Mouse (Mus musculus) frontal cortex, postnatal 36 days (tissue): Measurements from ENCODE around the gene 0610040J01Rik.

Experiments used
- DNase-seq, 2 experiments: peaks; one replicate each; pipeline ENCODE4 v3.0.0; 2022; ENCODE audit warnings: low spot score in 2 of 2

0610040J01Rik gene

DNA sequence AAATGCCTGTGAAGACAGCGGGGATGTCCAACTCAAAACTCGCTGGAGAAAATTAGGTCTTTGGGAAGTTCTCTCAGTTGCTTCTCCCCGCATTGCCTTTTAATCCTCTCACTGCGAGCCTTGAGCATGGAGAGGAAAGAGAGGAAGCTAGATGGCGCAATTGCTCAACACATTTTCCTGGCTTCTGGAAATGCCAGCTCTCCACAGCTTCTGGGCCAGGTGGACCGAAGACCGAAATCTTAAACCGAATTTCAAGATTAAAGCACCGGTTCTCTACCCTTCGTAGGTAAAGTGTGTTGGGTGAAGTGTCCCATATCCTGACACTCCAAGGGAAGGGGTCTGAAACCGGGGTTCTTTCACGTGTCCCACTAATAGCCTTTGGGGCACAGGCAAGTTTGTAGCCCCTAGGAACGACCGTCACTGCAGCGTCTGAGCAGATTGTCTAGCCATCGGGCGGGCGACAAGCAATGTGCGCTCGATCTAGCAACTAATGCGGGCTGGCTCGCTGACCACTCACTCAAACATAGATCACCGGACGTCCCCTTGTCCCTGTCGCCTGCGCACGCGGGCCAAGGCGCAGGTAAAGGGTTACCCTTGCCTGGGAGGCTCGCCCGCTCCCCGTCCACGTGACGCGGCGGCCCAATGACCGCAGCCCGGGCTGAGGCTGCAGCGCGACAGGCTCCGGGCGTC, at the start of gene 0610040J01Rik:
Gene 0610040J01Rik (plus strand): TSS at position 545 of the 690 bp plus-strand sequence.
- DNase-seq, result peak; percentile 58 to 79

DNA sequence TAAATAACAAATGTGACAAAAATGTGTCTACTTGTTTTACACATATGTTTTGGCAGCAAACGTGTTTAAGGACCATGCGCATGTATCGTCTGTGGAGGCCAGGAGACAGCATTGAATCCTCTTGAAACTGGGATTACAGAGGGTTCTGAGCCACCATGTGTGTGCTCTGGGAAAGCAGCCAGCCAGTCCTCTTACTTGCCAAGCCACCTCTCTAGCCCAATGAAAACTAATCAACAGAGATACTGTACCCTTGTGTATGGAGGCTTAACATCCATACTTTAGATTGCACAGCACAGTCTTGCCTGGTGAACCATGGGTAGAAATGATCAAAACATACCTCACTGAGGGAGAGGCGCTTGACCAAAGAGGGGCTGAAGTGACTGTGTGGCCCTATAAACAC, 46.3 kb upstream of the 0610040J01Rik start:
- DNase-seq, result no peak

DNA sequence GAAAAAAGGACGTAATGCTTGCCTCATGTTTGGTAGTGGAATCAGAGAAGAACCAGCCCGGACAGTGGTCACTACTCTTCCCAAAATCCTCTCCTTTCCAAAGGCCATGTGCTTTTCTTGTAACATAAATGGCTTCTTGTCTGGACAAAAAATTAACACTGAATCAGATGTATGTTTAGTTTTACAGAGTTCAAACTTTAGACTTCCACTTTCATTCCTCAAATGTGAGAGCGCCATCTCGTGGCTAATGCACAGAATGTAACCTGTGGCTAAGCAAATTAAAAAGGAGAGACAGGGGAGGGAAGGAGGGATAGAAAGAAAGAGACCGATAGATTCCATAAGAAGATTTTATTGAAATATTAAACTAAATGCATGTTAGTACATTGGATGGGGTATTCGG, 45.4 kb upstream of the 0610040J01Rik start:
- DNase-seq, result peak; percentile 48 to 62

DNA sequence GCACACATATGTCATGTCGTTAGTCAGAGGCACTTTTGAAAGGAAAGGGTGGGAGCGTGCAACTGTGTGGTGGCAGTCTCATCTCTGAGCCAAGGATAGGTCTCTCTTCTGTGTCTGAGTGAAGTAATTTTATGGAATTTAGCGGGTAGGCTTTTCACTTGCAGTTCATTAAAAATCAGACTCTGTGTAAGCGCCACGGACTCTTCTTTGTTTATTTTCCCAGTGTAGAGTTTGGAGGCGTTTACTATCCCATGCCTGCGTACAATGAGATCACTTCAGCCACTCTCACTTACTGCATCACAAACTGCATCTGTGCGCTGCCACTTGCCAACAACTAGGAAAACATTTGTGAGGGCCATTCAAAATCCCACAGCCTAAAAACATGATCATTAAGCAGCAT, 44.7 kb upstream of the 0610040J01Rik start:
- DNase-seq, result peak in 1 of 2 experiments; percentile 17

DNA sequence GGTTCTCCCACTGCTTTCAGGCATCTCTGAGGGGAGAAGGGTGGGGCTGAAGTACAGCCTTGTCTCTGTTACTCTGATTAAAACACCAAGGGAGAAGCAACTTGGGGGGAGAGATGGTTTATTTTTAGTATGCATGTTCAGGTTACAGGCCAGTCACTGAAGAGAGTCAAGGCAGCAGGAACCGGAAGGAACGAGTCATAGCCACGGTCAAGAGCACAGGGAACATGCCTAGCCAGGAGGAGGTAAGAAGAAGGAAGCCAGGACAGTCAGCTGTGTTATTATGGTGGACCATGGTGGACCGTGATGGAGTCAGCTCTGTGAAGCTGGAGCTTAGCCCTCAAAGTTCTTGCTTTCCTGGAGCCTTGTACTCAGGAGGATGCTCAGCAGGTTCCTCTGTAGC, 43.9 kb upstream of the 0610040J01Rik start:
- DNase-seq, result no peak

DNA sequence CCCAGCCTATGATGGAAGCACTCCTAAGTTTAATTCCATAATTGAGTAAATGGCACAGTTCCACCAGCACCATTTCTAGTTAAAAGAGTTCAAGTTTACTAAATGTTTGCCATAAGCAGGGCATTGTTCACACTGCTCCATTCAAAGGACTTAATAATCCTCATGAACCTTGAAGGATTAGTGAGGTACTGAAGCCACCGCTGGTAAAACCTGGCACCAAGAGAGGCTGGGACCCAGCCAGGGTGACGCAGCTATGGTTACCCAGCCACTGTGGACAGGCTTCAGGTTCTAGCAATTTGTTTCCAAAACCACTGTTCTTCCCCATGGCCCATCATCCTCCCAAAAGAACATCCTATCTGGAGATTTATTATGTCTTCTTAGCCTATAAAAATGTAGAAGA, 39.2 kb upstream of the 0610040J01Rik start:
- no peak for DNase-seq

DNA sequence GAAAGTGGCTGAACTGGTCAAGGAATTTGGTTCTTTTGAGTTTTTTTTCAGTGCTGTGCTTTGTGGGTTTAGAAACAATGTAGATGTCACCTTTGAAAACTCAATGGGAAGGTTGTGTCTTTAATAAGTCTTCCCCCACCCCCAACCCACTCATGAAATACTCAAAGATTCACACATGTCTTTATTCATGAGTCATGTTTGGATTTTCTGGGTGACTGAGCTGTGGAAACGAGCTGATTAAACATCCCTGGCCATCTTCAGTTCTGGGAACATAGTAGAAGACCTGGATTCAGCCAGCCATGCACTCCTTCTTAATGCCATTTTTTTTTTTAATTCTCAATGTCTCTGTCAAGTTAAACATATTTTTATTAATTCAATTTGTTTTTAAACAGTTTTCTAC, 38.6 kb upstream of the 0610040J01Rik start:
- DNase-seq, result no peak

DNA sequence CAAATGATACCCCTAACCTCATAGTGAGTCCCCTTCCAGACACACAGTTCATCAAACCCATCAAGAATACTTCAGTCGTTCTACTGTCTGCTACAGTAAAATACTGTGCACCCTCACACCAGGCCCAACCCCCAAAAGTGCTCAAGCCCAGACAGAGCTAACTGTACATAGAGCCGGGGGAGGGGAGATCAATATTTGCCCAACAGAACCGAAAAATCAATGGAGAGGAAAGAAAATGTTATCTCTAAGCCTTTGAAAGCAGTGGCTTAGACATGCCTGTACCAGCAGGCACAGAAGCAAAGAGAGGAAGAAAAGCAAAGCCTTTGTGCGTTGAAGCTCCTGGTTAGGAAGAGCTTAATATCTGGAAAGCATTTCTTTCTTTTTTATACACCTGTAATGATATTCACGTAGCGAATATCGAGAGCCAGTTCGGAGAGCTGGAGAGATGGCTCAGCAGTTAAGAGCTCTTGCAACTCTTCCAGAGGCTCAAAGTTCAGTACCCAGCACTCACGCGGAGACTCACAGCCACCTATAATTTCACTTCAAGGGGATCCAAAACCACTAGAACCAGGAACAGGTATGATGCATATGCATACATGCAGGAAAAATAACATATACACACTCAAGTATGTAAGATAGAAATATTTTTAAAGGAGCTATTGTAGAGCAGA, 23.9 kb upstream of the 0610040J01Rik start:
- DNase-seq, result no peak

DNA sequence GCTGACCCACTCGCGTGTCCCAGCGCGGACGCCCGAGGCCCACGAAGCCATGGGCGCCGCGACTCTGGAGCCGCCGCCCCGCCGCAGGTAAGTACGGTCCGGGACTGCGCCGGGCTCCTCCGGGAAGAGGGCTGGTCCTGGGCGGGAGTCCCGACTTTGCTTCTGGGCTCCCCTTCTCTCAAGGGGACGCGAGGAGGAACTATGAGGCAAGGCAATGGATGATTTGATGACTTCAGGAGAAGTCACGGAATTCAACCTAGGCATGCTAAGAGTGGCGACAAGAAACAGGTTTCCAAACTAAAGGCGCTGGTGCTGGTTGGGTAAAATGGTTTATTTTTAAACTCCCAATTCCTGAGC, 324 bp downstream of the 0610040J01Rik start:
- DNase-seq, result no peak

DNA sequence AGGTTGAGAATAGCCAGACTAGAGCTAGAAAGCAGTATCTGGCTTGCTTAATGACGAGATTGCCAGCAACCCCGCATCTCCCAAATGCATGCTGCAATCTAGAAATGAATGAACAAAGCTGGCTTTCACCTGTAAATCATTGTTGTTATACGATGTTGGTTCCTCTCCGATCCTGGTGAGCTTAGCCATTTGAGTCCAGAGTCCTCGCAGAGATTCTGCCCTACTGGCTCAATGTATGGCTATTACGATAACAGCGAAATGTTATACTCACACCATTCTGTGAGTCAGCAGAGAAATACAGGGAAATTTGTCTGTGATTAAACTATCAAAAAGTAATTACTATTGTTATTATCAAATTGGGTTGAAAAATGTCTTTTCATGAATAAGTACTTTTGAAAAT, 4.5 kb downstream of the 0610040J01Rik start:
- DNase-seq, result no peak

DNA sequence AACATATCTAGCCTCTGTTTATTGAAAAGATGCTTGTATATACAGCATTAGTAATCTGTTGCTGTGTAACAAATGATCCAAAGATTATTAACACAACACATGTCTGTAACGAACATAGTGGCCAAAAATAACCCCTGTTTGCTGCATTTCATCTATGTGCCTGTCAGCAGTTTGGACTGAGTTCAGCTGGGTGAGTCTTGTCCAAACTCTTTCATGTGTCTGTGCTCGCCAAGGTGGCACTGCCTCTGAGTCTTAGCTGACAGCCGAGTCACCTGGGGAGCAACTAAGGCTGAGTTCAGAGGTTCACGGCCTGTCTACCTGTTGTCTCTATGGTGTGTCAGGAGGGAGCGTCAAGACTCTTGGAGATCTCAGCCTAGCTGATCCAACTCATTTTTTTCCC, 5.1 kb downstream of the 0610040J01Rik start:
- DNase-seq, result no peak

DNA sequence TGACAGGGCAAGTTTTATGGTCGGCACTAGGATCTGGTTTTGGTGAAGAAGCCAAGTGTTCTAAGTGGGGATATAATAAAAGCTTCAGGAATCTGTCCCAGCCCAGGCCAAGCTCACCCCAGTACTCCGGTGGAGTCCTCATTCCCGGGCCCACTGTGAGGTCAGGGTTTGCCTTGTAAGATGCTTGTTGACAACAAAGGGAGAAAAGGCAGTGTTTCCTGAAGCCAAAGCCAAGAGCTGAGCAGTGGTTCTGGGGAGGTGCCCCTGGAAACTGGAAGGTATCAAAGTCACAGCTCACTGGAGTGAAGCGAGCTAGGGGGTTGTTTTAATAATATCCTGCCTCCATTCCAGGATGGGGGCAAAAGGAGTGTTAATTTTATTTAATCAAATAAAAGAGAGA, 6.8 kb downstream of the 0610040J01Rik start:
- DNase-seq, result no peak

DNA sequence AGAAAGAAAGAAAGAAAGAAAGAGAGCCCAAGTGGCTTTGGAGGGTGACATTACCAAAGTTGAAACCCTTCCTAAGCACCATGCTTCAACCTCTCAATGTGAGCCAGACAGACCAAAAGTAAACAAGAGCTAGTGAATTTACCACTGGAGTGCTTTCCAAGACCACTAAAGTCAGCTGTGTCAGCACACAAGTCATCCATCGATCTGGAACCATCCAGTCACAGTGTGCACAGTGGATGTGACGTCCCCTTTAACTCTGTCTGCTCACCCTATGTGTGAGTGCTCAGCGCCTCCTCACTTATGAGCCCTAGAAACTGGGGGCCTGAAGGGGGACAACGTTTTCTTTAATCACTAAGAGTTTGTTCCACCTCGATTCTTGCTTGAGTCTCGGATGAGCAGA, 7.4 kb downstream of the 0610040J01Rik start:
- no peak for DNase-seq

DNA sequence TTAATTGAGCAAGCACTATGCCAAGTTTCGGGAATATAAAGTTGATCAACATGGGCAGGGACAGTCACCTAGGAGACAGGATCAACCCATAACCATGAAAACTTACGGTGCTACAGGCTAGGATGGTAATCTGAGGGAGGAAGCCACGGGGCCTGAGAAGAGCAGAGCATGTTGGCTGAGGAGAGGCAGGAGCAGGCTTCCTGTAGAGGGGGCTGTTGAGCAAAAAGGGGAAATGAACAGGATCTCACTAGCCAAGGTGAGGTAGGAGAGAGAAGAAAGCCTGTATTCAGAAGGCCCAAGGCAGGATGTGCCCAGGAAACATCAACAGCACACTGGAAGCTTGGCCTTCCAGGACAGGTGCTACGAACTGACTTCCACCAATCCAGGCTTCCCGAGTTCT, 9.0 kb downstream of the 0610040J01Rik start:
- DNase-seq, result no peak

DNA sequence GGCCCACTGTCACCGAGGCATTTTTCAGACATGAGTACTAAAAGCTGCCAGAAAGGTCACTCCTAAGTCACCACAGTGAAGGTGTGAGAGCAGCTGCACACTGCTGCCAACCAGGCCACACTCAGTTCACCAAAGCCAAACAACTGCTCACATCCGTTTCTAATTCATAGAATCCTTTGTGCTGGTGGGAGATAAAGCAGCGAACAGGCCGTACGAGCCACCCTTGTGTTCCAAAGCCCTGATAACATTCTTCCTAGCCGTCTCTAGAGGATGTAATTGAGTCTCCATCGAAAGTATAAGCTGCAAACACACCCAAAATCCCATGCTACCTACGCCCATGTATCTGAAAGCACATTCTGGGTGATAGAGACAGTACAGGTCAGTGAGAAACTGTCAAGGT, 9.7 kb downstream of the 0610040J01Rik start:
- no peak for DNase-seq

DNA sequence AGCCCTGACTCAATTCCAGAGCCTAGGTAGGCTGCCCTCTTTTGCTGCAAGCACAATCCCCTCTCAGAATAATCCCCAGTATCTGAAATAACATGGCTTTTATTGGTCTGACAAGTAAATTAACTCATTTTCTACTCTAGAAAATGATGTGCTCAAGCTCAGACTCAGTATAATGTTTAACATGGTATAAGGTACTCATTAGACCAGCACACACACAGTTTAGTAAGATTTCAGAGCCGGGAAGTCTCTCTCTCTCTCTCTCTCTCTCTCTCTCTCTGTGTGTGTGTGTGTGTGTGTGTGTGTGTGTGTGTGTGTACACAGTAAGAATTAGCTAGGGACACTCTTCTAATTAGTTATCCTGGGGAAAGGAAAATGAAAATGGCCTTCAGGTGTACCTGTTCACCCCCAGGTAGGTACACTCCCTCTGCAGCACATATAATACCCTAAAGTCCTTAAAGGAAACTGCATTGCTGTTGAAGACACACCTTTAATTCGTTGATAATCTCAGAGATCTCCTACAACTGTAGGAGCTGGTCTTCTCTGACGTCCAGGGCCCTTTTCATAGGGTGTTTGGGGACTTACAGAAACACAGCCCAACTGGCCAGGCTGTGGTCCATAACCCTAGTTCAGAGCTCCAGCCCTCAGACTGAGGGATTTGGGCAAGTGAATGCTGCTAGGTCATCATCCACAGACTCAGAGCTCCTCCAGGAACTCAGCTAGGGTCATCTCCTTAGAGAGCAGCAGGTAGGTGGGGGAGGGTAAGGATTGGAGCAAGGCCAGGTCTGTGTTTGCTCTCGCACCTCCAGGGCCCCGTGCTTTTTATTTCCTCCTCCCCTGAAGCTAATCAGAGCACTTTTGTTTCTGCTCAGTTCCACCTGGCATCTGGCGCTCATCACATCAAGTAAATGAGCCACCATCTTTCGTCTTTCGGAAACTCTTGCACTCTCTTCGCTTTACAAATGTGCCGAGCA, 11.5 kb downstream of the 0610040J01Rik start:
- DNase-seq, result no peak

DNA sequence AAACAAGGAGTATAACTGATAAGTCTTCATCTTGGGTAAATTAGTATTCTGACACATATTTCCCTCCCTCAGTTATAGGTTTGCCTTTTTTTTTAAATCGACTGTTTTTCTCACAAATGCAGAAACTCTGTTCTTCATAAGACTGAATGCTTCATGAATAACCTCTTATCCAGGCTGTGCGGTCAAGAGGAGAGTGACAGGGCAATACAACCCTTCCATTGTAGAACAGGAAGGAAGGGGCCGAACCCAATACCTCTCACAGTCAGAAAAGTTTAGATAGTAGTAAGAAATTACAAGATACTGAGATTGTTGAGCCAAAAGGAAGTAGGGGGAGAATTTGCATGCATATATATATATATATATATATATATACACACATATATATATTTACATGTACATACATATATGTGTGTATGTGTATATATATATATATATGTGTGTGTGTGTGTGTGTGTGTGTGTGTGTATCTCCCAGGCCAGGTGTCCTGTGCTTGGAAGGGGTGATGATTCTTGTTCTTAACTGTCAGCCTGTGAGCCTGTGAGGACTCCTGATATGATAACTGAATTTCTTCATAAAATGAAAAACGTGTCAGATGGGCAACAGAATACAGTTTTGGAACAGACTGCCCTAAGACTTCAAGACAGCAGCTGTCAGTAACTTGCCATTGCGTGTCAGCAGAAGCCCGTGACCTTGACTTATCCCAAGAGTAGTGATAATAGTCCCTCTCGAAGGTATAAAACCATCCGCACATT, 12.6 kb downstream of the 0610040J01Rik start:
- DNase-seq, result no peak

DNA sequence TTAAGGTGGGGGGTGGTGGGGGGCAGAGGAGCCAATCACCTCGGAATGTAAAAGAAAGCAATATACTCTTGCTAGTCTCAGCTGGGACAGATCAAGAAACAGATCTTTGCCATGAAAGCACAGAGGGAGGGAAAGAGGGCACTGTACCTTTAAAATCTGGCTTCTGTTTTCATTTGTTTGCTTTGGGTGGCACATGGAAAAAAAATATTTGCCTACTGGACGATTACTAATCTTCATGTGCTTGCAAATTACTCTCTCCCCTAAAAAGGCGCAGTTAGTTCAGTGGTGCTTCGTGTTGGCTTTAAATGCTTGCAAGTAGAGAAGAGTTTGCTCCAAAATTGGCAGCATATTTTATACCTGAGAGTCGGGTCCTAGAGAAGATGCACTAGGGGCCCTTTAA, 13.7 kb downstream of the 0610040J01Rik start:
- no peak for DNase-seq

DNA sequence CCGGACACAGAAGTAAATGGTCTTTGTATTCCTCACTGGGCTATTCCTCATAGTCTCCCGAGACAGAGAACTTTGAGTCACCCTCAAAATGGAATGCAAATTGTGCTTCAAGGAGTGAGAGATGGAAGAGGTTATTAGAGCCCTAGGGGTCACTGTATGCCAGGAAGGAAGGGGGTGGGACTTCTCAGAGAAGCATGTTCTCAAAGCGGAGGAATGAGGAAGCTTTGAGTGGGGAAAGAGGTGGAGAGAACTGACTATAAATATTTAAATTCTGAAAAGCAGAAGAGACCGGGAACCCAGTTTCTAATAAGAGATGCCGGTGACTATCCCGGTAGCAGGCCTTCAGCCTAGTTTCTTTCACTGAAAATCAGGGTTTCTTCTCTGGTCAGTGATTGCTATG, 14.8 kb downstream of the 0610040J01Rik start:
- DNase-seq, result no peak

DNA sequence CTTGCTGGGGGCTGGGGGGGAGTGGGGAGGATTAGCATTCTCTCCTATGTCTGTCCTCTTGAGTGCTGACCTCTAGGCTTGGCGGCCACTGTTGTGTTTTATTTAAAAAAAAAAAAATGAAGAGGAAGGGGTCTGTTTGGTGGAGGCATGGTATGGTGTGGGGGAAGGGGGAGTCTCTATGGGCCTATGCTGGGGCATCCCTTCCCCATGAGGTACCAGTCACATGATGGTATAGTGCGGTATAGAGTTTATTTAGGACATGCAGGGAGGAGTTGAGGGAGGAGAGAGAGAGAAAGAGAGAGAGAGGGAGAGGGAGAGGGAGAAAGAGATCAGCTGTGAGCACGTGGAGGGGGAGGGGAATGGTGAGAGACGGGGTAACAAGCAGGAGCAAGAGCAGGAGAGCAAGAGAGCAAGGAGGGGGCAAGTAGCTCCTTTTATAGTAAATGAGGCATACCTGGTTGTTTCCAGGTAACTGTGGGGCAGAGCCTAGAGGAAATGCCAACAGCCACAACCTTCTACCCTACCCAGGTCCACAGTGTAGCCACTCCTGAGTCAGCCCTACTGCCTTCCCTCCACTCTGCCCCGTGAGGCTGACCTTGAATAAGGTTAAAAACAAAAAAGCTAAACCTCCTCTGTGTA, 15.4 kb downstream of the 0610040J01Rik start:
- DNase-seq, result no peak
